Mouse (Mus musculus): ENCODE results near the gene Trio.

Trio gene

DNA sequence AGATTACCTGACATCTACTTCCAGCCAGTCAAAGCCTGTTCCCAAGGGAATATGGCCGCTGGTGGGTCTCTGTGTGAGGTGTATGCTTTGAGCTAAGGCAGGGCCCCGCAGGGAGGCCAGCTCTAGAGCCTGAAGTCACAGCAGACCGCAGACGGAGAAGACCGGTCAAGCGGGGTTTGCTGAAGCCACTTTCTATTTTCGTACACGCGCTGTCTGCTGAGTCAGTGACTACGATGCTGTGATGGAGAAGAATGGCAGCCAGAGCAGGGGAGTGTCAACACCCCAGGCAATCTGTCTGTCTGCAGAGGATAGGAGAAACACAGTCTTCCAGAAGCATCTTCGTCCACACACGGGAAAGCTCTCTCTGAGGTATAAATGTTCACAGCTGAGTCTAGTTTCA, 223.4 kb downstream of the Trio start:
- no peak for DNase-seq (ENCODE audit: low read depth, low spot score)

DNA sequence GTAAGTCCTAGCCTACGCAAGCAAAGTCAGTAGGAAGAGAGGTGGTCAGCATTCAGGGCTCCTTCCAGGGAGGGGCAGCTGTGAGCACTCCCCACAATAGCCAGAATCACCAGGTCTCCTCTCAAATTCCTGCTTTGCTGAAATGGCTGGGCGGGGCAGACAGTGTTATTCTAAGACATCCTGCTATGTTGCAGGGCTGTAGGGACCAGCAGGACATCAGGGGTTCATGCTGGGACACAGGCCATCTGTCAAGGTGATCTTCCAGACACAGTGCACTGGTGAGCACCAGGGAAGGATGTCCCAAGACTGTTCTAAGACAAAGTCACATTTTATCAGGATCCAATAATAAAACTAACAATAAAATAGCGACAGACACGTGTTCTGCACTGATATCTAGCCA, 224.5 kb downstream of the Trio start:
- DNase-seq (ENCODE audit: low read depth, low spot score) = no peak

DNA sequence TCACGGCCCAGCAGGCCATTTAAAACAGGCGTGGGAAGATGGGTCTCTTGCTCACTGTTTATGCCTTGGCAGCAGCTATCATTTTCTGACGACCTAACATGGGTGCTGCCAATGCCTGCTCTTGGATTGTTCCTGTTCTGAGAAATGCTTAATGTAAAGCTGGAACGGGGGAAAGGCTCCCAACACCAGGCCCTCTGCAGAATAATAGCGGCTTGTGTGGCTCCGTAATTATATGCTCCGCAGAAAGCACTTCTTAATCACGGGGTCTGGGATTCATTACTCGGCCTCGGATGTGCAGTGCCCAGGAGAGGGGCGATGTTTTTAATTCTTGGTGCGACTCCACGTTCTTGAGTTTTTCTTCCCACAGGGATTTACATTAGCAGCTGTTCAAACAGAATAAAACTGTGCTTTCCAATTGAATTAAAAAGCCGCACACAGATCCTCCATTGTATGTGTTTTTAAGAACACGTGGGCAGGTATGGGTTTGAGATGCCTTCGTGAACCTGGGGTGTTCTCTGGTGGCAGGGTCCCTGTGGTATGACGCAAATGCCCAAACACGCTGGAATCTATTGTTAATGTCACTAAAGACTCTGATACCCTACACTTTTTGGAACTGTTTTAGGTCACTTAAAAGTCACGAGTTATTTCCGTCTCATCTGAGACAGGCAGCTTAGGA, 228.0 kb downstream of the Trio start:
- no peak for DNase-seq (ENCODE audit: low read depth, low spot score)

DNA sequence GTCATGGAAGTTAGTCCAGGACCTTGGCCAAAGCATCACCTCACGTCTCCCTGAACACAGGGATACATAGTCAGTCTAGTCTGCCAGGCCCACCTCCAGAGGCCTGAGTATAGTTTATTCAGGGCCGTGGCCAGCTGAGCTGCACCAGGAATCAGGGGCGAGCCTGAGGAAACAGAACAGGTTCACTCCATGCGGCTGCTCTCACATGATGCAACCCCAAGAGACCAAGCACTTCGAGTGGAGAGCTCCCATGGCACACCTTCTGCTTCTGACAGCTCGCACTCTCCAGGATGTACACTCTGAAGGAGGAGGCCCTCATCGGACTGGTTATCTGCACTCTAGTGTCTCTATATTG, 228.8 kb downstream of the Trio start:
- no peak for DNase-seq (ENCODE audit: low read depth, low spot score)

DNA sequence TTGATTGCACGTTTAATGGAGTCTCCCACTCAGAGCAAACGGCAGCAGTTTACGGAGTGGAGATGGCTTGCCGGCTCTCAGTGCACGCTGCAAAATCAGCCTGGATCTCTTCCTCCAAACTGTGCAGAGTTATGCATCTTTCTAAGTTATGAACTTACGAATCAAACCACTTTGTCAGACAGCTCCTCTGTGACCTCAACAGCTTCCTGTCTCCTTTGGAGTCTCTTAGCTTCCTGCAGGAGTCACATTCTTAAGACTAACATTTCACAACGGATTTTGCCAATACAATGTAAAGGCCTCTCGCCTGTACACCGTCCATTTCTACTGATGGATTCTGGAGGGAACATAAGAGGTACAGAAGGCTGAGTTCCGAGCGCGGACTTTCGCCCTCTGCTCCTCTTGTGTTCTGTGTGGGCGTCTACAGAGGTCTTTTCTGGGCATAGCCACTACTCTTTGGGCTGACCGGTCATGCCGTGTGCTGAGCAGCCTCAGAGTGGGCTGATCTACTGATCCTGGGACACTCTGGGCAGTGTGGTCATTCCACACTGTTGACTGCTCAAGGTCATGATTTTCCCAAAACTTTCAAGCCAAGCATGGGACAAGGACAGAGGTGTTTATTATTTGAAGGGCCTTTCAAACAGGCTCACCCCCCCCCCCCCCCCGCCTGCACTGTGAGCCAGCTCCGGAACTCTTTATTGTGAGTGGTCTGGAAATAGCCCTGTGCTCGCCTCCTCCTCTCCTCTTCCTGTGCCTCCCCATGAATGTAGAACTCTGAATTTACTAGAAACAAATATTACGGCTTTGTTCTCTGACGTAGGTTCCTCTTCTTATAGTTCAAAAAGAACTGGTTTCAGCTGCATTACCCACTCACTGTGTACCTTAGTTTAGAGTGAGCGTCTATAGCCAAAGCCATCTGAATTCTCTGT, 229.4 kb downstream of the Trio start:
- no peak for DNase-seq (ENCODE audit: low read depth, low spot score)

DNA sequence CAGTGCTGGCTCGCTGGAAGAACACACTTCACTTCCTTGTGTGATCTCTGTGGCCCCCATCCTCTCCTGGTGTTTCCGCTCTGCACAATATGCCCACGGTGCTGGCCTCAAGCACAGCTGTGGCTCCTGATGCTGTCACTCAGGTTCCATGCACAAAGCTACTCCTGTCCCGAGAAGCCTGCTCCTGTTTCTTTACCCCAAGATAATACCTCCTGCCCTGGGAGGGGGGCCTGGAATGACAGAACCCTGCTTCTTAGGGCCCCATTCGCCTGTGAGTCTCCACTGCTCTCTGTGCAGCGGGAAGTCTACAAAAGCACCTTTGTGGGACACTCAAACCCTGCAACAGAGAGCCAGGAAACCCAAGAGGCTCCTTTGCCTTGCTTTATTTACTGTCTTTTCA, 232.4 kb downstream of the Trio start:
- no peak for DNase-seq (ENCODE audit: low read depth, low spot score)

DNA sequence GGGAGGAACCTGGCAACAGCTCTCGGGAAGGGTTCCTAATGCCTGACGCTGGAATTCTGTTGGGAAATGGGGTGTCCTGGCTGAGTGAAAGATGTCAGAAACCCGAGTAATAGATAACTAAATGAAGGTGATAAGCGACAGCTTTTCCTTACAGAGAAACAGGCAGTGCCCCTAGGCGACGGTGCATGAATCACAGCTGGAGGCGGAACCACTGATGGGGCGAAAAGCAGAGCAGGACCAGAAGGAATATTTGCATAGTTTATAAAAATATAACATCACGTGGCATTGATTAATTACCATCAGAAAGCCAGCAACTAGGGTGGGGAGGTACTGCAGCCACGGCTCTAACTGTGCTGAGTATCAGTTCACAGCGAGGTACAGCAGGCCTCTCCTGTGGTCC, 233.2 kb downstream of the Trio start:
- no peak for DNase-seq (ENCODE audit: low read depth, low spot score)

DNA sequence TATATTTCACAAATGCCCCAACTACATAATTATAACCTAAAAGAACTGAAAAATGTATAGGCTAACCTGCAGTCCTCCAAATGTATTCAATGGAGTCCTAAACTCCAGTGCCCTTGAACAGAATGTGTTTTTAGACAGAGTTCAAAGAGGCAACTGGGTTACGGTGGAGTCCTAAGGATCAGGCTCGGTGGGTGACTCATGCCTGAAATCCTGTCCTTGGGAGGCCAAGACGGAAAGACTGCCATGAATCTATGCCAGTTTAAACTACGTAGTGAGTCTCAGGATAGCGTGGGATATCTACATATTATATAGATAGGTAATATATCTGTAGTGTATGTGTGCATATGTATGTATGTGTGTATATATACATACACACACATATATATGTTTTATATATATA, 234.5 kb downstream of the Trio start:
- DNase-seq (ENCODE audit: low read depth, low spot score) = no peak

DNA sequence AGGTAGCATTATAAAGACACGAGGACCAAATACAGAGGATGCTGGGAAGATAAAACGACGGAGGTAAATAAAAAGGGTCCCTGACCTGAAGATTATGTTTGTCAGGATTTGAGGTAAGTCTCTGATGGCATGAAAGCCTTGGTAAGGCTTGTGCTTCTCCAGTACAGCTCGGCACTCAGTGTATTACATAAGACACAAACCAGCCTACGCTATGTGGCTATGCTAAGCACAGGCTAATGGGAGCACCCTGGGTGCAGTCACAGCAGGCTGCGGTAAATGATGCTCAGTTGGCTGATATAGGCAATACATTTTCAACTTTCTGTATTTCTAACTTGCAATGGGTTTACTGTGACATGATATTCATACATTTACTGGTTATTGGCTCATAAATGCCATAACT, 234.9 kb downstream of the Trio start:
- DNase-seq (ENCODE audit: low read depth, low spot score) = no peak

DNA sequence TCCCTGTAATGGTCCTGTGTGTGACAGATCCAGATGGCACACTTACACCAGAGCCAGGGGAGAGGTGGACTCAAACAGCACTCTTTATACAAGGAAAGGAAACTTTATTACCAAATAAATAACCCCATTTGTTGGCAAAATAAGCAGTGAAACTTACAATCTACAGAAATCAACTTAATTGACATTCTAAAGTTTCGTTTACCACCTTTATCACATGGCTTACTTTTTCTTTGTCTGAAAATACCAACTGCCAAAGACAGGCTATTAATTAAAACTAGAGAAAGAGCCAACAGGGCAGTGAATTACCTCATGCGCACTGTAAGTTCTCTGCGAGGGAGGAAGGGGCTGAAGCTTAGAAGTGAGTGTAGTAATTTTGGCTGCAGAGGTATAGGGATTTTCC, 236.3 kb downstream of the Trio start:
- DNase-seq (ENCODE audit: low read depth, low spot score) = no peak

DNA sequence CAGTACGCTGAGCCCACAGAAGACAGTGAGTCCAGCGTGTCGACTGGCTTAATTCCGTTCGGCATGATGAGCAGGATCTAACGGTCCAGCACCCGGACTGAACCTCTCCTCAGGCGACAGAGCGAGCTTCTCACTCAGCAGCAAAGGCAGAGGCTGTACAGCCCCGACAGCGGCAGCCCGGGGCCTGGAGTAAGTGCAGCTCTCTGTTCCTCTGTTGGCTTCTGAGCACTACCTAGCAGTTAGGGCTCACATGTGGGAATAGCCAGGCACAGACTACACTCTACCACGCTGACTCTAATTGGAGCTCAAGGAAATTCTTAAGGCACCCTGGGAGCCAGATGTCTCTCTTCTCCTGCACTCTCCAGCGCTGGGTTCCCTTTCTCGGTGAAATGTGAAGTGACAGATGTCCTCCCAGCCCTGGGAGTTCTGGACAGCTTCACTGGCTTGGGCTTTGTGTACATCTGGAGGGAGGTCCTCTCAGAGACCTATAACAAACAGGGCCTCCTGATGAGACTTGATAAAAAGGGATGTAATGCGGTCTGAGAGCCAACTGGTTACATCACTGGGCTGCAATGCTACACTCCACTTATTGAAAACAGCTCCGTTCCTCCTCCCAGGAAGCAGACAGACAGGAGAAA, 237.4 kb downstream of the Trio start:
- no peak for DNase-seq (ENCODE audit: low read depth, low spot score)

DNA sequence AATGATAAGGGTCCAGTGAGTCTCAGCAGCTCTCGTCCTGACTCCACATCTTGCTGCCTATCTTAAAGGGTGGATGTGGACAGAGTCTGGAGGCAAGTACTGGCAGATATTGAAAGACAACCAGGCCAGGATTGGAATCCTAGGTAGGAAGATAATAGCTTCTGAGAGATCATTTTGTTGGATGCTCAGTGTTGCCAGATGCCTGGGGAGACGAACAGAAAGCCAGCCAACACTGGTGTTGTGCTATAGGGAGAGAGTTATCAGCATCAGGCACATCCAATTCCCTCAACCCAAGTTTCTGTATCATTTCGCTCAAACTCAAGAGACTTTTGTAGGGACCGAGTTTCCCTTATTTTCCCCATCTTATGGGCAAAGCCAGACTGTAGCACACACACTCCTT, 238.5 kb downstream of the Trio start:
- DNase-seq (ENCODE audit: low read depth, low spot score) = no peak

DNA sequence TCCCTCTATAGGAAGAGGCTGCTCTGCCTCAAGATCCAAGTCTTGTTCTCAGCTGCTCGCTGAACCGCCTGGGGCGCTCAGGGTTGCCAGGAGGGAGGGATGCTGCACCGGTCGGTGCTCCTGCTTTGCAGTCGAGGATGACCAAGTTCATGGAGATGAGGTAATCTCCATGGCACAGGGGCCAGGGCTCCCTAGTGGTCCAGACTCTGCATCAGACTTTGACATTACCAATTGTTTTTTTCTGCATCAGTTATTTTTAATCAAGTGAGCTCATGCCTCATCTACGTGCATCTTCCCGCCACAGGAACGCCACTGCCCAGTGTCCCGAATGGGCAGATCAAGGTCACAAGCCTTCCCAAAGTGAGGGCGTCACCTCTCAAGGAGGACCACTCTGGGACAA, 239.2 kb downstream of the Trio start:
- no peak for DNase-seq (ENCODE audit: low read depth, low spot score)

DNA sequence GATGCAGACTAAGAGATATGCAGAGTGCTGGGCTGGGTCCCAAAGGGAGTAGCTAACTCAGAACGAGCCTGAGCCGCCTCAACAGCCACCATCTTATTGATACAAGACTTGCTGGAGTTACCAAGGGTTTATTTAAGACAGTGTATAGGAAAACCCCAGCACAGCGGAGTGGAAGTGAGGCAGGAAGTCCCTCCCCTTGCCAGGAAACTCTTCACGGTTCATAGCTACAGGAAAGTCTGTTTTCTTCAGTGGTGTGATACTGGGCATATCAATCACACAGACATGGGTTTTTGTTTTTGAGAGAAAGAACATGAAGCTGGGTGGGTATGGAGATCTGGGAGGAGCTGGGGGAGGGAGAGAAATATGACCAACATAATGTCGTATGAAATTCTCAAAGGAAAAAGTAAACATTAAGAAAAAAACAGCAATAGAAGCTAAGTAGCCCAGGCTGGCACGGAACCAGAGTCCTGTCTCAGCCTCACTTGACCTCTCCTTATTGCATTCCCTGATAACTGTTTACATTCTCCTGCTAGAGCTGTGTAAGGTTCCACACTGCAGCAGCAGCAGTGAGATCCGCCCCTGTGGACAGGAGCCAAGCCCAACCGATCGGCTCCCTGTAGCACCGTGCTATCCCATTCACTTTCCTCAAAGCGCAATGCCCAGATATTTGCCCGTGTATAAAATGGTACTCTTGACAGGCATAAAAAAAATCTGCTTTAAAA, 240.2 kb downstream of the Trio start:
- DNase-seq (ENCODE audit: low read depth, low spot score) = no peak

DNA sequence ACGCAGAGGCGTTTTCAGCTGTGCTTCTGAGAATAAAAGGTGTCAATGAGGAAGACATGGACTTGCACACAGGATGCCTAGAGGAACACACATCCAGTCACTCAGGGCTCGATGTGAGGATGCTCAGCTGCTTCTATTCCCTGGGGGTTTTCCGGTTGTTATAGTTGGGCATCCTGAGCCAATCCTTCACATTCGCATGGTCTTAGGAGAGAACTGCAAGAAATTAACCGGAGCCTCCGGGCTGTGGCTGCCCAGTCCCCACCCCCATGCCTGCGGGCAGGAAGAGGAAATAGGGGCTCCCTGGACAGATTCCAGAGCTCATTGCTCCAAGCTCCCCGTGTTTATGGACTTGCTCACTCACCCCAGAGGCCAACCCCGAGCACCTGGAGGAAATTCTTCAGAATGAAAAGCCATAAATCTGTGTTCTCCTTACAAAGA, 241.5 kb downstream of the Trio start:
- no peak for DNase-seq (ENCODE audit: low read depth, low spot score)

DNA sequence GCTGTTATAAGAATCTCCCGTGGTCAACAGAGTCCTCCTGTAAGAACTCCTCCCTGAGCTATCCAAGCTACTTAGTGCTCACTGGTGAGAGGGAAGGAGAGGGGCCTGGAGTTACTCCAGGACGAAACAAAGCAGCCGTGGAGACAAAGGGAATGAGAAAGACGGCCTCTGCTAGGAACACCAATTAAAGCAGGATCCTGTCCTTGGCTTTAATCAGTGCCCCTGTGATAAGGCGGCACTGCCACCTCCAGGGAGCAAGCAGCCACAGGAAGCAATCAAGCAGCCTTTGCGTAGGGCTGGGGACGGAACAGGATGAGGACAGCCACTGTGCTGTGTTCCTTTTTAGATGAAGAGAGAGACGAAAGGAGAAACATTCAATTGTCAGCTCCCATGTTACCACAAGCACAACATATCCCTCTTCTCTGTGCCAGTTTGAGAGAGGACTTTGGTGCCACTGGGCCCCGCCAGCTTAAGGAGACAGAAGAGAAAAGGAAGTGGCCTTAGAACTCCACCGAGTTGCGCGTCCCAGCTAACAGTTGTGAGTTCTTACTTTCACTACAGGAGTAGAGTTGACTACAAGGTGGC, 242.0 kb downstream of the Trio start:
- no peak for DNase-seq (ENCODE audit: low read depth, low spot score)

DNA sequence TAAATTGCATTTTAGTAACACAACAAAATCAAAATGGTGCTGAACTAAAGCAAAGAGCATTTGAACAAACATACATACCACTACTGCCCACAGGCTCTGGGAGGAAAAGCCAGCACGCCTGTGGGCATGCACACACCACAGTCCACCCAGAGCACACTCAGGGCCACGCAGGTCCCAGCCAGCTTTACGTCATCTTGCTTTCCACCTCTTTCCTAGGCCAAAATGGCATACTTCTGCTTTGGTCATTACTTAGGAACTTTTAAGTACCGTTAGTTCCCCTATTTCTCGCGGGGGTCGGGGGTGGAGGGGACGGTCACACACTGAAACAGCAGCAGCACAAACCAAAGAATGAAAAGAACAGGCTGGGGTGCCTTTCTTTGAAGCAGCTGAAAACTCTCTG, 242.6 kb downstream of the Trio start:
- DNase-seq (ENCODE audit: low read depth, low spot score) = no peak

DNA sequence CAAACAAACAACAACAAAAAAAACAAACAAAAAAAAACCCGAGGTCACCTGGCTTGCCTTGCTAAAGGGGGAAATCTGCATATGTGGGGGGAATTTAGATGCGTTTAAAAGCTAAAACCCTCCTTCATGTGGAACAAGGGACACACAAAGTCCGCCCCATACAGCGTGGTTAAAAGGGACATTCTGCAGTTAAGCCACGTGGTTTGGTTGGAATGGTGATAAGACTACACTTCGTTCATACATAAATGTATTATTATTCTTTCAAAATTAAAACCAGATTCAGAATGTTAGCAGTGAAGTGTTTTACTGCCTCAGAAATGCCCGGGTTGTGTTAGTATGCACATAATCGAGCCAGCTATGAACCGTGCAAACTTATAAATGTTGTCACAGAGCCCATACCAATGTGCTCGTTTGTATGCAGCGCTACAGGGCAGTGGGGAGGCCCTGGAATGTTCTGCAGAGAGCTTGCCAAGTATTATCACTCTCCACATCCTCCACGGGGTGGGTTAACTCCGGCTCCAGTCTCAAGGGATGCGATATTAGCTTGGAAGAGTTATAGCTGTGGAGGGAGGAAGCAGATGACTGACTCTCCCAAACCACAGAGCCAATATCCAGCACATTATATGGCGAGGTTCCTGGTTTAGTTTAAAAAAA, 243.1 kb downstream of the Trio start:
- DNase-seq (ENCODE audit: low read depth, low spot score) = no peak

DNA sequence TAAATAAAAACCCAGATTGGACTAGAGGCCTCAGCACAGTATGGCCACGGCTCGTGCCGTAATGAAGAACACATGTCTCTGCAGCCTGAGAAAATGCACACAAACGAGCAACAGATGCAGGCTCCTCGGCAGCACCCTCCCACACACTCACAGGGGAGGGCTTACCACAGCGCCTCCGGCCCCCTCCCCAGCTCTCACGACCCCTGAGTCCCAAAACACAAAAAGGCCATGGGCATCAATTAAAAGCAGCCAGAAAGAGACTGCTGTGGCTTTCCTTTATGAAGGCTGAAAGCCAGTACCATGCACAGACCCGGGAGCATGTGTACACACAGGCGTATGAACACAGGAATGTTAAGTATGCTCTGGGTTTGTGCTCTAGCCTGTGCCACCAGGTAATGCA, 245.8 kb downstream of the Trio start:
- DNase-seq (ENCODE audit: low read depth, low spot score) = no peak

DNA sequence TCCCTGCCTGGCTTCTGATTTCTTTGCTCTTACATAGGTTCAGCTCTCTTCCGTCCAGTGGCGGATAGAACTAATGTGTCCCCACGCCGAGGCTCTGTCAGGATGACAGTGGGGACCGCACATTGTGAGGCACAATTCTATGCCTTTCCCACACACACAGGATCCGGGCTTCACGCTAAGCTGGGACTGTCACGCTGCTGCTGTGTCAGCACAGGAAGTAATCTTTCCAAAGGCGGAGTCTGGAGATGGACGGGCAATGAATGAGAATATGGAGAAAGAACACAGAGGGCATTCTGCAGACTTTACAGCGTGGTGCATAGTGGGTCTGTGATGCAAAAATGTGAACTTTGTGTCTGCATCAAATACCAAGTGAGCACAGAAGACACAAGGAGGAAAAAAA, 246.2 kb downstream of the Trio start:
- DNase-seq (ENCODE audit: low read depth, low spot score) = no peak

DNA sequence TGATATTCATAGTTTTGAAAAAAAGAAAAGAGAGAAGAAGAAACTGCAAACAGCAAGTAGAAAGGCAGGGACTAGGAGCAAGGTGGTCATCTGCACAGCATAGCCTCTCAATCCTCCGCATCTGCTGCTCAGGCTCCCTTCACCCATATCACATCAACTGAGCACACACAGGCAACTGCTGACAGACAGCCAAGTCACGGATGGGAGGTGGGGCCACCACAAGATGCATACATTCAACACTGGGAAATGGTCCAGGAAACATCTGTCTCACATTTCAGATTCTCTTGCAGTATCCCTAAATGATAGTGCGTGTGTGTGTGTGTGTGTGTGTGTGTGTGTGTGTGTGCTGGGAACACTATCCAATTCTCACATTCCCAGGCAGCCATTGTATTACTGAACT, 247.4 kb downstream of the Trio start:
- no peak for DNase-seq (ENCODE audit: low read depth, low spot score)

Data from R1 (cell line).